Mouse (Mus musculus) CH12.LX (cell line): ENCODE data around the gene Rnf145.

Source experiments
- CTCF ChIP-seq, 2 experiments: IDR thresholded peaks in 1 of 2; conservative IDR thresholded peaks in 1 of 2; 2 replicates each; pipeline ENCODE4 v1.5.1; 2011 to 2012; ENCODE audit warnings: low read depth in 2 of 2, low read length in 2 of 2, improper control_type of control experiment in 1 of 2, inconsistent platforms in 1 of 2, mild to moderate bottlenecking in 1 of 2, moderate library complexity in 1 of 2
- E2F4 ChIP-seq: IDR thresholded peaks from 2 replicates; pipeline ENCODE4 v1.6.1; 2011; ENCODE audit warnings: low read depth, low read length, improper control_type of control experiment; ENCODE audit not compliant: insufficient replicate concordance
- EP300 ChIP-seq: IDR thresholded peaks from 2 replicates; pipeline ENCODE4 v1.6.1; 2011; ENCODE audit warnings: low read length, improper control_type of control experiment
- JUND ChIP-seq: conservative IDR thresholded peaks from 2 replicates; pipeline ENCODE4 v1.6.1; 2011; ENCODE audit warnings: low read depth, low read length, improper control_type of control experiment
- MAFK ChIP-seq: IDR thresholded peaks from 2 replicates; pipeline ENCODE4 v1.6.1; 2011; ENCODE audit warnings: low read length, improper control_type of control experiment; ENCODE audit not compliant: insufficient replicate concordance
- MYC ChIP-seq: IDR thresholded peaks from 2 replicates; pipeline ENCODE4 v1.6.1; 2011; ENCODE audit warnings: low read depth, mild to moderate bottlenecking, improper control_type of control experiment, low read length
- SIN3A ChIP-seq: IDR thresholded peaks from 2 replicates; pipeline ENCODE4 v1.6.1; 2012; ENCODE audit warnings: low read length, improper control_type of control experiment, inconsistent platforms
- TCF12 ChIP-seq: IDR thresholded peaks from 2 replicates; pipeline ENCODE4 v1.6.1; 2014; ENCODE audit warnings: low read depth, mild to moderate bottlenecking, inconsistent platforms, low read length, improper control_type of control experiment
- USF1 ChIP-seq: IDR thresholded peaks from 2 replicates; pipeline ENCODE4 v1.6.1; 2014; ENCODE audit warnings: low read depth, mild to moderate bottlenecking, inconsistent platforms, low read length, improper control_type of control experiment
- USF2 ChIP-seq: conservative IDR thresholded peaks from 2 replicates; pipeline ENCODE4 v1.6.1; 2011; ENCODE audit warnings: low read depth, low read length, improper control_type of control experiment

DNA sequence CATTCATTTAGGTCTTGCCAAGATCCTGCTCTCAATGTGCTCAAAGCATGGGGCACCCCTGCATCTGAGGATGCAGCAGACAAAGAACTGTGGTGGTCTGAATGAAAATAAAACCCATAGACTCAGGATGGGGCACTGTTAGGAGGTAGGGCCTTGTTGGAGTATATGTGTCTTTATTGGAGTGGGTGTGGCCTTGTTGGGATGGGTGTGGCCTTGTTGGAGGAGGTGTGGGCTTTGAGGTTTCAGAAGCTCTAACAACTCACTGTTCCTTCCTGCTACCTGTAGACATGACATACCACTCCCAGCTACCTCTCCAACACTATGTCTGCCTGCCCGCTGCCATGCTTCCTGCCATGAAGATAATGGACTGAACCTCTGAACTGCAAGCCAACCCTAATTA, 29.6 kb upstream of the Rnf145 start:
- TF ChIP-seq USF2 (no peak), USF1 (no peak), MYC (no peak), TCF12 (no peak), CTCF (conservative IDR thresholded peaks at IDR 0.05 in 1 of 2, IDR thresholded peaks at IDR 0.05 in 1 of 2; ENCODE audit: low read depth in 2 of 2, low read length in 2 of 2) (no peak), EP300 (no peak), MAFK (no peak), JUND (no peak), E2F4 (no peak), SIN3A (no peak)
